Mouse (Mus musculus) embryo, embryonic 10.5 days (tissue): ENCODE data around the gene Inpp5a.

Experiments
- DNase-seq: peaks from one replicate; pipeline ENCODE4 v3.0.0-alpha.2; 2015; ENCODE audit warnings: low spot score

The Inpp5a gene

DNA sequence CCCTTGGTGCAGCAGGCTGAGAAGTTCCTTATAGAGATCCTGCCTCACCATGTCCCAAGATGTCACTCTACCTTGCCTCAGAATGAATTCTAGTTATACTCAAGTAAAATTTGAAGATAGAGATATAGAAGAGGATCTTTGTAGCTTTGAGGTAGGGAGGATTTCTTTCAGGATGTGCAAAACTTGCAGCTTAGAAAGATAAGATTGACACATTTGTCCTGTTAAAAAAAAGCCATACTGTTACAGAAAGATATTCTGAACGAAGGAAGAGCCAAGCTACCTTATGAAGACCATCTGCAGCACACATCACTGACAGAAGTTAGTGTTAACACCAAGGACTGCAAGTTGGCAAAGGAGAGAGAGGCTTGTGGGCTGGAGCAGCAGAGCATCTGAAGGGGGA, 90.2 kb downstream of the Inpp5a start:
- no peak for DNase-seq

DNA sequence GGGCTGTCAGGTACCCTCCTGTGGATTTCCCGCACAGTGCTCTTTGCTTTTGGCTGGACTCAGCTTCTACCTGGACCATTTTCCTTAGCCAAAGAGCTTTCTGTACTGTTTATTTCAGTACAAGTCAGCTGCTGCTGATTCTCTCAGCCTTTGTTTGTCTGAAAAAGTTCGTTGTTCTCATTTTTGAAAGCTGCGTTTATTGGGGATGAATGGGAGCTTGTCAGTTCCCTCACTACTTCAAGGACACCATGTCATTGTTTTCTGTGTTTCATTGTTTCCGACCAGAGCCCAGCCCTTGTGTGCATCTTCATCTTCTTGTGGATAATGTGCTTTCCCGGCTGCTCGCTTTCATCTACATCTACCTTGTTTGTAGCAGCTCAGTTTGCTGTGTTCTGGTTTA, 90.7 kb downstream of the Inpp5a start:
- DNase-seq, result no peak

DNA sequence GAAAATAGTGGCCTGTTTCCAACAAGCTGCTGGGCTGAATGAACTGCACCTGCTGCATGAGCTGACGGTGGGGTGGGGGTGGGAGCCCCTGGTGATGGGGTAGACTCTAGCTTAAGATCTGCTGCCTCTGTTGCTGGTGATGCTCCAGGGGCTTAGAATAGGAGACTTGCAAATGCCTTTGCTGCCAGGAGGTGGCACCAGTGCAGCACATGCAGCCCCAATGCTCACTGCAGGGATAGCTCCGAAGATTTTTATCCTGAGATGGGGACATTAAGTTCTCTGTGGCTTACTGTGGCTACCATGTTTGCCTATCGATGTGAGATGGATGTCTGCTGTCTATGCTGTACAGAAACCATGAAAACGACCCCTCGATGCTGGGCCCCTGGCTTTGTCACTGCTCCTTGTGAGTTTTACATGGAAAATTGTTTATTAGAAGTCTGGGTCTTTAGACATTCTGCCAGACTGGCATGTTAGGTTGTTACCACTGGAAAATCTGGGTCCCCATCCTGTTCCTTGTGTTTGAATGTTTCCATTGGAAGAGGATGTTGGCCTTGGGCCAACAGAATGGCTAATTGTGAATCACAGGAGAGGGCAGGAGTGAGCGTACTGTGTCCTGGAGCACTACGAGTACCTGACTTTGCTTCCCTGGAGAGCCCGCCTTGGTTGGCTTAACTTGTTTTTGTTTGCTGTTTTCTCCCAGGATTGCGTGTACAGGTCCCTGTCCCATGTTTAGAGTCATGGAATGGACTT, 95.5 kb downstream of the Inpp5a start:
- peak; percentile 67 for DNase-seq

GRCm38 (mm10) chr7:139489721-139490211, 100.9 kb downstream of the Inpp5a start:
- no peak for DNase-seq

- no peak for DNase-seq
Observed at GRCm38 (mm10) chr7:139492351-139492750, 103.4 kb downstream of the Inpp5a start.

DNA sequence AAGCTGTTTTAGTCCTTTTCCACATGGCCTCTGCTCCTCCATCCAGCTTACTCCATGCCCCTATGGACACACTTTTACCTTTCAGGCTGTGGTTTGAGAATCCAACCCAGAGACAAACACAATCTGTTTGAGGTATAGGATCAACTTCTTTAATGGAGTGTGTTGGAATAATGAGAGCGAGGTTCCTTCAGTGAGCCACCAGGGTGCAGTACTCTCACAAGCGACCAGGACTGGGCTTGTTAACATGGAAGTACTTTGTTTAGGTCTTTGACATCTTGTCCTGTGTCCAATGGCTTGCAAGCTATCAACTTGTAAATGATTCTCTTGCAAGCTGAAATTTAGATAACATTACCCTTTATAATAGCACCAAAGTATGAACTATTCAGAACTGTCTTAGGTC, 104.0 kb downstream of the Inpp5a start:
- DNase-seq, result peak; percentile 62

- DNase-seq, result no peak
Observed at GRCm38 (mm10) chr7:139495791-139496190, 106.9 kb downstream of the Inpp5a start.

DNA sequence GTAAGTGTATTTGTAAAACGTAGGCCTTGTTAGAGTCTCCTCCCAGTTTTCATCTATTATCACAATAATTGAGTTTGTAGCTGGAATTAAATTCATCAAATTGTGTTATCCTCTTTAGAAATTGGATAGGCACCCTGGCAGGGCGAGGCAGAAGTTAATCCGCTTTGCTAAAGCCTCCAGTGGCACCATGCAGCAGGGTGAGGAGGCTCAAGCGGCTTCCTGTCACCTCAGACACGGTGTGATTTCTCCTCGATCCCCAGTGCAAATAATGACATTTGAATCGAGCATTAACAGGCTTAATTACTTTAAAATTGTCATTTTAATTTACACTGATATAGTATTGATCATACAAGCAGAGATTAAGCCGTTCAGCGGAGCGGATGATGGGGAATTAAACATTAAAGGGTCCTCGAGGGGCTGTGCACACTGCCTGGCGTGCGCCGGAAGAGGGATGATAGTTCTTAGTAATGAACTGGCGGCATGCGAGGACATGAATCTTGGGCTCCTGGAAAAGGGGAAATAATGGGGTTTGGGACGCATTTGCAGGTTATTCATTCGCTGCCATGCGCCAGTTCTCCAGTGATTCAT, 109.2 kb downstream of the Inpp5a start:
- peak; percentile 18 for DNase-seq

- DNase-seq, result no peak
Observed at GRCm38 (mm10) chr7:139504064-139504463, 115.2 kb downstream of the Inpp5a start.

DNA sequence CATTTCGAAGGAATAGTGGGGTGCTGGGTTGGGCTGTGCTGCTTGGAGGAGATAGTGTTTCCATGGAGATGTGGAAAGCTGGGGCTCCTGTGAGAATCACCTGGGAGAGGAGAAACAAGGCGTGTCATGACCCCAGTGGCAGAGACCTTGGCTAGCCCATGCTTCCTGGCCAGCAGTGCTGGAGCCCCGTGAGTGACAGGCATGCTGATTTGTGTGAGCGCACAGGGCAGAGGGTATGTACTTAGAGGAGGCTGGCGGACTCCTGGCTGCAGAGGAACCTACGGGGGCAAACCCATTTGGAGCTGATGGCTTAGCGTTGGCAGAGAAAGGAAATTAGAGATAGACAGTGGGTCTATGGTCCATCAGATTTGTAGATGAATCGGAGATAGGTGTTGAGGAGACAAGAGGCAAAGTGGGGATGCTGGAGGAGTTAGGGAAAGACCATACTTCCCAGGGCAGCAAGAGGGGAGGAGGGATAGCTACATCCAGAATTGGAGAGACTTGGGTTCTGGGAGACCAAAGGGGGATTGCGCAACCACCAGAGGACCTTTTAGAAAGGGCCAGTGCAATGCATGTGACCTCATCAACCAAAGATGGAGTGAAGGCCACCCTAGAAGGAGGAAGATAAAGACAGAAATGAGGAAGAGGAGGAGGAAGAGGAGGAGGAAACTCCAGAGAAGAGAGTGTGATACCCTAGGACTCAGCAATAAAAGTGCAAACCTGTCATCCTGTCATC, 117.9 kb downstream of the Inpp5a start:
- no peak for DNase-seq

DNA sequence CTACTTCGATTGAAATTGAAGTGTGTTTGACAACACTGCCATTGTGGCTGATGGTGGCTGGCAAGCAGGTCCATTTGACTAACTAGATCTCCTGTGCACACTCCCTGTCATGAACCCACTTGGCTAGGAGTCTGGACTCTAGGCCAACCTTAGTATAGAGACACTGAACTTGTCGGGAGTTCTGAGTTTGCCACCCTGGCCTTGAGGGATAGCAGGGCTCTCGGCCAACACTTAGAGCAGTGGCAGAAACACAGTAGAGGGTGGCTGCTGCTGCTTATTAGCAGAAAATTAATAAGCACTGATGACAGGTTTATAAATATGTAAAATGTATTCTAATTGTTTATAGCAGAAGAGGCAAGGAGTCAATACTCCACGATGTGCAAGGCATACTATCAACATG, 120.0 kb downstream of the Inpp5a start:
- no peak for DNase-seq

DNA sequence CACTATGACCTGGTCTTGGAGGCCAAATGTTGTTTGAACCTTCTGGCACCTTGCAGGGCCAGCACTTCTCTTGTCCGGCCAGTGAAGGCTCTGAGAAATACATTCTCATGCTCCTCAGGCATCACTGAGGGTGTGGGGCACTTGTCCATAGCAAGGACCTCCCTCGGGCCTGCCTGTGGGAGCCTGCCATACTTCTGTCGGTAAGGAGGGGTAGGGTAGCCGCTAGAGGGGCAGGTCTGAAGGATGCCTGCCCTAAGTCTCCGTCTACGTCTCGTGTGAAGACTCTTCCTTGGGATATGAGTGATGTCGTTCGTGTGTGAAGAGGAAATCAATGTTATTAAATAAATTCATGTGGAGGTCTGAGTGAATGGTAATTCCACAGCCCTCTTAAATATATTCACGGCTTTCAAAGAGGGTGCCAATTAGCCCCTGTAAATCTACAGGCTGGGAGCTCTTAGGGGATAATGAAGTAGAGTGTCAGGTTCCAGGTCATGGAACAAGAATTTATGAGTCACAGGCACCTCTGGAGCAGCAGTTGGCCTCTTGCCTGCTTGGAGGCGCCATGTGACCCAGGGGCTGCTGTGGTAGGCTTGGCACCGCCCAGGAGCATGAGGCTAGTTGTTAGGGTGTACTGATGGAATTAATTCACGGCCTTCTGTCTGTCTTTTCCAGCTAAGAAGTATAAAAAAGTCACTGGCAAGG, 127.2 kb downstream of the Inpp5a start:
- DNase-seq, result no peak

DNA sequence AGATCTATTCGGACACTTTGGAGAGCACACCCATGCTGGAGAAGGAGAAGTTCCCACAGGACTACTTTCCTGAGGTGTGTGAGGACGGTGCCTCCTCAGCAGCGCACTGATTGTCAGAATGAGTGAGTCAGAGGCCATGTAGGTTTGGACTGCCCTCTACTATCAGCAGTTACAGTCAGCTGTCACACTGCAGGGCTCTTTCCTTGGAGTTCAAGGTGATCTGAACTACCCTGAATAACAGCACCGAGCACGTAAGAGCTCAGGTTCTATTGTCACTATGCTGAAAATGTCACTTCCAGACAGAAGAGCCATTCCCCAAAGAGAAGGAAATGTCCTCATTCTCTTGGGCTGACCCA, 127.7 kb downstream of the Inpp5a start:
- no peak for DNase-seq

- no peak for DNase-seq
Observed at GRCm38 (mm10) chr7:139518352-139518751, 129.4 kb downstream of the Inpp5a start.

DNA sequence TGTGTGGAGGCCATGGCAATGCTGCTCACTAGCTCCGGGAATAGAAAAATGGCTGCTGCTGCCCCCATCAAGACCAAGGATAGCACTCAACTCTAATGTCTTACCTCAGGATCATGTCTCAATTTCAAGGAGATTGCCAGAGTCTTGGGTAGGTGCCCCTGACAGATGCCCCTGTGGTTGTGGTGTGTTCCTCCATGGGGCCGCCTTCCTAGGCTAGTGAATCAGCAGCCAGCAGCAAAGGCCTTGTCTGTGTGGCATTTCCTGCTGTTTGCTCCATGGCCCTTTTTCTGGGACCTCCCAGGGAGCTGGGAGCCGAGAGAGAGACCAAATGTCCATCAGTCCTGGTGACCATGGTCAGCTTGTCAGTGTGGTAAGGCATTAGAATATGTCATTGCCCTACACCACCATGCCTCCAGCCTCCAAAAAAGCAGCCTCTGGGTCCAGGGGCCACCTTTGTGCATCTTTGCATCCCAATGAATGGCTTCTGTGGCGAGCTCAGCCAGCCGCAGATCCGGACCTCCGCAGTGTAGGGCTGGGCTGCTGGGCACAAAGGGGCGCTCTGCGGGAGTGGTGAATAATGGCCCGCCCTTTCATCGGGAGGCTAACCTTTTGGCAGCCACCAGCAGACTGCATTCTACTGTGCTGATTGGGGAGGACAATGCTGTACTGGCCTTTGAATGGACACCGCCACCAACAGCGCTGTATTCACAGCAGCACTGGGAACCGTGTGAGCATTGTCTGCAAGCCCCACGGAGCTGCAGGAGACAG, 139.6 kb downstream of the Inpp5a start:
- peak; percentile 87 for DNase-seq

GRCm38 (mm10) chr7:139529208-139529607, 140.3 kb downstream of the Inpp5a start:
- DNase-seq, result no peak

DNA sequence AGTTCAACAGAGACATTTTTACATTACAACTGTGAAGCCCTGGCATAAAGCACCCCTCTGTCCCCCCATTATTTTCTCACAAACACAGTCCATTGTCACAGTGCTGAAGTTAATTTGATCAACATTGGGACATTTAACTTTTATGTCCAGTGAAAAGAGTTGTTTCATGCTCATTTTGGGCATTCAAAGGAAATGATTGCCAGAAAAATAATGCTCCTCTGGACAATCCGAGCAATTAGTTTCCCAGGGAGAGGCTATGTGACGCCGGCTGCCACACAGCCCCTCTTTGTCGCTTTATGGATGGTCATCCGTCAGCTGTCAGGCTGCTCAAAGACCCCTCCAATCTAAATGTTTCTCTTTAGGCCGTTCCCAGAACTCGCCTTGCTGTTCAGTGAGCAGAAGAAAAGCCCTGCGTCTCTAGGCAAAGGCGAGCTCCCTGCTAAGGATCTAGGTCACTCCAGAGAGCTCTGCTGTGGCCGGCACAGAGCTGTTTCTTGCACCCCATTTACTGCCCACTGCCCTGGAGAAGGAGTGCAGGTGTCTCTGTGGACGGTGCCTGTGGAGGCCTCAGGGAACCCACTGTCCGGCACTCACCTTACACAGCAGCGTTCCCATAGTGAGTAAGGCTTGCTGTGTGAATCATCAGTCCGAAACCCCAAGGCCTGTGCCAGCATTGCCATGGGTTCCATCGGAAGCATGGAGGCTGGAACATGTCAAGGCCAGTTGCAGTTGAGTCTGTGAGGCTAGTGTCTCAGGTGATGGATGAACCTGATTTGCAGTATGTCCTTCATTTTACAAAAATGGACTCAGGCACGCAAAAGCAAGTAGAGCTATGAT, 141.9 kb downstream of the Inpp5a start:
- DNase-seq, result peak; percentile 77

DNA sequence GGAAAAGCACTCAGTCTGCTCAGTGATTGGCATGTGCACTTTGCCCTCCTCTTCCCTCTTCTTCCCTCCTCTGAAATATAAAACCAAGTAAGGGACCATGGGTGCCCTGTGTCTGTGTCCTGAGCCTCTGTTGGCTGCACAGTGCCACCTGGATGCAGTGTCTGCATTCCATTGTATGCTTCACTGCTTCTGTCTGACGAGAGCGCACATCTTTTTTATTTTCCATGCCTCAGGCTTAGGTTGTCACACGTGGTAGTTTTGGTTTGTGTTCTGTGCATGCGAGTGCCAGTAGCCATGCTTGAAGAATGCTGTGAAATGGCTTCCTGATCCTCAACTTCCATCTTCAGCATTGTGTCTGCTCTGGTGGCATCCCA, 142.5 kb downstream of the Inpp5a start:
- DNase-seq, result no peak

DNA sequence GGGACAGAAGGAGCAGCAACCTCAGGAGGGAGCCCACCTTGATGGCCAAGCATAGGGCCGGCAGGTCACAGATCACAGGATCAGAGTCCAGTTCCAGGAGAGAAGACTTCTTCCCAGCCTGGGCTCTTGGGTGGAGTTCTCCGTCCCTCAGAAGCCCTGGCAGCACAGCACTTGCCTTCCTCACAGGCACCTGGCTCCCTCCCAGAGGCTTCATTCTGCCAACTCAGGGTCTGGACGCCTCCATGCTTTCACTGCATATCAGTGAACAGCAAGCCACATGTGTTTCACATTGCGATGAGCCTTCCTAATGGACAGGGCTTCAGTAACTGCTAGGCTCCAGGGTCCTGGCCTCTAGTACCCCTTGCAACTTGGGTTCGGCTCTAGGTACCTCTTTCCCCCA, 147.4 kb downstream of the Inpp5a start:
- no peak for DNase-seq

GRCm38 (mm10) chr7:139536831-139537230, 147.9 kb downstream of the Inpp5a start:
- no peak for DNase-seq

- DNase-seq, result no peak
Observed at GRCm38 (mm10) chr7:139537831-139538230, 148.9 kb downstream of the Inpp5a start.
